Mouse (Mus musculus) megakaryocyte, embryonic 14.5 days (primary cell): ENCODE measurements around the gene Il10rb.

Experiments
- FLI1 ChIP-seq: IDR thresholded peaks from 2 replicates; pipeline ENCODE4 v1.6.1; 2012; ENCODE audit warnings: low read length, inconsistent platforms, mixed read lengths
- GATA1 ChIP-seq: IDR thresholded peaks from 3 replicates; pipeline ENCODE4 v1.6.1; 2012; ENCODE audit warnings: mixed read lengths, low read length, inconsistent platforms, borderline replicate concordance

DNA sequence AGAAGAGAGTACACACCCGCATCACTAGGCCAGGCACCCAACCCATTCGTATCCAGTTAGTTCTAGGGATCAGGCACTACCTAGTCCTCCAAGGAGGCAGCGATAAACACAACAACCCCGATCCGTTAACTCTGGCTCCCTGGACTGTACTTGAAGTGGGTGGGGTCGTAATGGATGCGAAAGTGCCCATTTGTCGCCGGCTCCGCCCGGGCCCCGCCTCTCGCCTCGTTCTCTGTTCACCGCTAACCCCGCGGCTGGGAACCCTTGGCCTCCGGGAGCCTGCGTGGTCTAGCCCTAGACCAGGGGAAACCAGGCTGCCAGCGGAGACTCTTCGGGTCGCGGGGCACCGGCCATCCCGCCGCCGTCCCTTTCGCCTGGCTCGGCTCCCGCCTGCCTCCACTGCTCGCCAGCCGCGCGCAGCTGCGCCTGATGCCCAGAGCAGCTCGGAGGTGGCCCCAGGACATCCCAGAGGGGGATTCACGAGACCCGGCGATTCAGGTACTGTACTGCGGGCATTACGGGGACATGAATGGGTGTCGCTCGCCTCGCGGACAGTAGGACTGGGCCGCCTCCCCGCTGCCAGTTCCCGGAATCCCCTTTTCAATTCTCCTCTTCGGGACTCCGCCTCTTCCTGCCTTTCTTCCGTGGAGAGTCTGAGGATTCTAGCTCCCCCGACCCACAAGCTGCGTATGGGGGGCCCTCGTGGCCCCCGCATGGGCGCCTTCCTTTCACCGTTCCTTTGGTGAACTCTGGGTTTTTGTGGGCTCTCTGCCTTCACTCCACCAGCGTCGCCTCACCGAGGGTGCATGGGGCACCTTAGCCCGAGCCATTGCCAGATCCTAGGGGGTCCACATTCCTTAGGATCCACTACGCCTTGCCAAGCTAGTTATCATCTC is 33.1 kb upstream of the Il10rb start, which contains the start of gene Ifnar2:
- TF ChIP-seq FLI1, result no peak
- TF ChIP-seq GATA1, result no peak
